Mouse (Mus musculus) ovary, adult 18-20 months (tissue): ENCODE measurements around the gene Whrn.
A peak's percentile ranks its signal among the peaks of the same experiment; 100 is the strongest.

ENCODE experiments used
- DNase-seq: peaks from one replicate; pipeline ENCODE4 v3.0.0; 2022; ENCODE audit warnings: low spot score, mixed read lengths

Gene Whrn

DNA sequence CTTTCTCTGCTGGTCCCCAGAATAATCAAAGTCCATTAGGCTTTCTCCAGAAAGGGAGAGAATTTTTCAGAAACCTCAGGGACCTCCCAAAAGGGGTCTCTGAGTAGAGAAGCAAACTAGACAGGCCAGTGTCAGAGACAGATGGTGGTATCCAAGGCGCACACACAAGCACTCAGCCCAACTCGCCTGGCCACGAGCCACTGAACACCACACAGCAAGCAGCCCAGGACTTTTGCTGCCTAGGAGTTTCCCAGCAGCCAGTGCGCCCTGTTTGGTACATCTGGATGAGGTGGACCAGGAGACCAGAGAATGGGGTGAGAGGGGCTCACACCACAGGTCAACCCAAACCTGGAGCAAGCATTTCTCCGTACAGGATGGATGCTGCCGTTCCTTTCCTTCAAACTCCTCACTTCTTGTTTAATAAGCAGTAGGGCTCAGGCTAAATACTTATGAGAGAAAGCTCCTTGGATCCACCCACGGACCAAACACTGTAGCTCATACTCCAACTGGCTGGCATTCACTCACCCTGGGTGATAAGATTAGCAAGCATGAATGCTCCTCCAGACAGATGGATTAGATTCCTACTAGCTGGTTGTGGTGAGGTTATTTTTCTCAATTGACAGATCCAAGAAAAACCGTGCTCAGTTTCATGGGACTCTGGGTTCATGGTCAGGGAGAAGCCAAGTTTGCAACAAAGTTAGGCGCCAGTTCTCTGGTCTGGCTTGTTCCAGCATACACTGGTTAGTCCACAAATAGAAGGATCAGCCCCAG, 2.3 kb downstream of the Whrn start:
- DNase-seq = peak; percentile 24

DNA sequence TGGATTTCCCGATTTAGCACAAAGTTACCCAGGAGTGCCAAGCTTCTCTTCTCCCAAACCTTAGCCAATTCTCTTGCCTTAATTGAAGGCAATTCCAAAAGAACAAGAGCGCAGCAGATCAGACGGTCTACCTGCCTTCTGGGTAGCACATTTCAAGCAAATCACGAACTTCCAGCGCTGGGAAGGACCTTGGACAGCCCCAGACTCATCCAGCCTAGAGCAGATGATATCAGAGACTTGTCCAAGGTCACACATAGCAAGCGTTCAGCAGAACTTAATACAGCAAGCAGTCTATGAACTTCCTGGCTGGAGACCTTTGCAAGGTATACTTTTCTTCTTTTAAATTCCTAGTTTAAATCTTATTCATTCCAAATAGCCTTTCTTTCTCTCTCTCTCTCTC, 4.3 kb downstream of the Whrn start:
- peak; percentile 12 for DNase-seq

DNA sequence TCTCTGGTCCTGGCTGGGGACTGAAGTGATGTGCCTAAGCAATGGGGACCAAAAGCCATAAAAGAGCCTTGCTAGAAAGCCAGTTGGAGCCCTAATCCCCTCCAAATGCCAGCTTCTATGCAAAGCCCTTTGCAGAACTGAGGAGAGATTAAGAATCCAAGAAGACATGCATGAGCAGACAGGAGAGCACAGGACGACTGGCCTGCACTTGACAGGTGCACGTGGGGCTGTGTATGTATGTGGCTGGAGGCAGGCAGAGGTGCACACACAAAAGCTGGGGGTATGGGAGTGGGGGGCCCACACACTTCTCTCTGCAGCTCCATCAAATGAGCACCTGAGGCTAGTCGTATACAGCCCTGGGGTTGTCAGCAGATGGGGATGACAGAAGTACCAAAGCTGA, 5.6 kb downstream of the Whrn start:
- DNase-seq = no peak

DNA sequence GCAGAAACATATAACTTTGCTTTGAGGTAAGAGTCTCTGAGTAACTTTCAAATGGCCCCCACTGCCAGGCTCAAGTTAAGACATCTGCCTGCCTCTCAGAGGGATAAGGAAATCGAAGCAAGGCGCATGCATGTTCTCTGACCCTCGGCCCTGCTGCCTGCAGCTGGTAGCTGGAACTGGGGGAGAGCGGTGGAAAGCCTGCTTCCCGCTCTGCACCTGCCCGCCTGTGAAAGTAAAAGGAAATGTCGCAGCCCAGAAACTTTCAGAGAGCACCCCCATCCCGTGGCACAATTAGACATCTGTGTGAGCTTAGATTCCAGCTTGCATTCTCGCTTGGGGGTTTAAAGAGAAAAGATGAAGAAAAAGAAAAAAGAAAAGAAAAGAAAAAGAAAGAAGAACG, 6.1 kb downstream of the Whrn start:
- no peak for DNase-seq

DNA sequence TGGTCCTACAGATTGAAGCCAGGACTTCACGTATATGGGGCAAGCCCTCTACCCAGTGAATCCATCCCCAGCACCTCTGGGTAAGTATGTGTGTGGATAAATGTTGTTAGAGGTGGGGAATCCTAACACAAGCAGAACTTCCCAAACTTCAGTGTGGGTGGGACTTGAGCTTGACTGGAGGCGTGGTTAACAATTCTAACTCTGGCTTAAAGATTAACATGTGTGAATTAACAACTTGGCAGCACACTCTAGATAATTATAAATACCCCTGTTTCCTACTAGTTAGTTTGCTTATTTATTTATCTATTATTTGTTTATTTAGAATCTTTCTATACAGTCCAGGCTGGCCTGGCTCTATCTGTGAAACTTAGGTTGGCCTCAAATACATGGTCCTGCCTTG, 7.9 kb downstream of the Whrn start:
- DNase-seq = no peak

DNA sequence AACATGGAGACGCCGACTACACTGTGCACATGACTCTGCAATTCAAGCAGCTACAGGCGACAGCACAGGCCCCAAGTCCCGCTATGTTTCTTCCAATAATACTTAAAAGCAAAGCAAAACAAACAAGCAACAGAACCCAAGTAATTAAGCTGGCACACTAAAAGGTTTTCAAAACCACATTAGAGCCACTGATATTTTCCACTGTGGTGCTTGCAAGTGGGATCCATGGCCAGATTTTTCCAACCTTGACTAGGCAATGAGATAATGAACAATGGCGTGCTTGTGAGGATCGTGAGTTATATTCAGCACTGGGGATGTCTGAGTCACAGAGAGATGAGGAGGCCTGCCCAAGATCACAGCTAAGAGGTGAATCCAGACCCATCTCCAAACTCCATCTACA, 8.5 kb downstream of the Whrn start:
- DNase-seq = no peak

DNA sequence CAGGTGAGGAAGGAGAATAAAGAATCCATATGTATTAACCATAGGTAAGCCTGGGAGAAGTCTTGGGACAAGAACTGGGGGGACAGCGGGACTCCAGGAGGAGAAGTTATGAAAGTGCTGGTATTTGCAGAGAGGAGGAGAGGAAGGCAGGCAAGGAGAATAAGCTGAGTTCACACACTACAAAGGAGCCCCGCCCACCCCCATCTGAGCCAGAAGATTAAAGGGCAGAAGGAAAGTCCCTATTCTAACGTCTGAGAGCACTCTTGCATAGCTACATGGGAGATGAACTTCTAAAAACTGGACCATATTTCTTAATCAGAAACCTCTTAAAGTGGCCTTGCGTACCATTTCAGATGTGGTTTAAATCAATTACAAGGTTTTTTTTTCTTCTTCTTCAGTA, 9.3 kb downstream of the Whrn start:
- DNase-seq = no peak

DNA sequence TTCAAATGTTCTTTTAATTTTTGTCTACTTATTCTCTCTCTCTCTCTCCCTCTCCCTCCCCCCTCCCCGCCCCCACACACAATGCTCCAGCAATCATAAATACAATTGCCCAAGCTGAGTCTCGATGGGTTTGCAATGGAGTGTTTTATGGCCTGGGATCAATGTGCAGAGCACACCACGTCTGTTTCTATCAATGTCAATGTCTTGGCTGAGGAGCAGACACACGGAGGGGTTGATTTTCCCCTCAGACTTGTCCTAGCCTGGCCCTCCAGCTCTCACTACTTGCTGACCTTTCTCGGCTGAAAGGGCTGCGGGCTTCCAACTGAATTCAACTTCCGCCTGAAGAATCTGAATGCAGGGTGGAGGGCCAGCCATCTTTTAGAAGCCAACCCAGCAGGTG, 12.1 kb downstream of the Whrn start:
- no peak for DNase-seq

DNA sequence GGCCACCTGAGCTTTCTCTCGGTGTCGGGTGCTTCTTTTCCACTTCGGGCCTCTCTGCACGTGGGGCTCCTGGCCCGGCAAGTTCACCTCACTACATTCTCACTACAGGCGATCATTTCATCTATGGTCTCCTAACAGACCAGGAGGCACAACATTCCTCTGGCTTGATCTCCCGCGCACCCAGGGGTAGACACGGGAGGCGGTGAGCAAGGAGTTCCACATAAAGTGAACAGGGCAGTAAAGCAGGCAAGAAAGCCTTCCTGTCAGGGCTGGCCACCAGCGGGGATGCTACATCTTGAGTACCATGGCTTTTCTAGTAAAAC, 15.0 kb downstream of the Whrn start:
- no peak for DNase-seq

DNA sequence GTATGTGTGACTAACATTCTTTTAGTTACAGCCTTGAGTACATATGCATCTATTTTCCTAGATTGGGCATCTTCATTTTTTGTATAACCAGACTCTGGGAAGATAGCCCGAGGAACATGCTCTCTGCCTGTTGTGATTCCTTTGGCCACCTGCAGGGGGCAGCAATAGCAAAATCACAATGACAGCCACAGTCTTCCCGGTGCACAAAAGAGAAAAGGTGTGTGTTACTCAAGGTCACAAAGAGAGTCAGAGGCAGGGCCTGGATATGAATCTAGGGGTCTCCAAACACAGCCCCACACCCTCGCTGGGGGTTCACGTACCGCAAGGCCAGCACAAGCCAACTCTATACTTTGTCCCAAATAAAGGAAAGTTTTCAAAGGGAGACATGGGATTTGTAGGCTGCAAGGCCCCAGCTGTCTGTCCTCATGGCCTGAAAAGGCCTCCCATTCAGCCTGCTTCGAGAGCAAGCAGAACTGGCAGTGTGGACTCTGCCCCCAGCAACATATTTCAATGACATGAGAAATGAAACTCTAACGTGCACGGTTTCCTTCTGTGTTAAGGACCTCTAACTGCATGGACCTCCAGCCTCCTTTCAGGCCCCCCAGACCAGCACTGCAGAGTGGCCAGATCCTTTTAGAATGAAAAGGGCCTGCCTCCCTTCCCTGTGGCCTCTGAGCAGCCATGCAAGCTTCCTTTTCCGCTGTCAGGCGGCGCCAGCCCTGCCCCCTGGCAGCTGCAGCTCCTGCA, 15.5 kb downstream of the Whrn start:
- no peak for DNase-seq

DNA sequence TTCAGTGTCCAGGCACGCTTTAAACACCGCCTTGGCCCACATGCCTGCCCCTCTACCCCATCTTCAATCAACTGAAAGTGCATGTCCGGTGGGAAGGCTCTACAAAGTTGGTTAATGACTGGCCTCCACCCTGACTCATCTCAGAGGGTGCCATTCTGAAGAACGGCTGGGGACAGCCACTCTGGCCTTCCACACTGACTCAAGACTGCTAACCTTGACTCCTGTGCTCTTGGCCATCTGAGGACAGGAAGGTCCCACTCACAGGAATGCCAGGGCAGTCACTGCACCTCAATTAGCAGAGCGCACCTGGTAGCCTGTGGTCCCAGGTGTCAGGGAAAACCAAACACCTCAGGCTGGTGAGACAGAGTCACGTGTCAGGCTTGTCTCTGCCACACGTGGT, 17.8 kb downstream of the Whrn start:
- no peak for DNase-seq

DNA sequence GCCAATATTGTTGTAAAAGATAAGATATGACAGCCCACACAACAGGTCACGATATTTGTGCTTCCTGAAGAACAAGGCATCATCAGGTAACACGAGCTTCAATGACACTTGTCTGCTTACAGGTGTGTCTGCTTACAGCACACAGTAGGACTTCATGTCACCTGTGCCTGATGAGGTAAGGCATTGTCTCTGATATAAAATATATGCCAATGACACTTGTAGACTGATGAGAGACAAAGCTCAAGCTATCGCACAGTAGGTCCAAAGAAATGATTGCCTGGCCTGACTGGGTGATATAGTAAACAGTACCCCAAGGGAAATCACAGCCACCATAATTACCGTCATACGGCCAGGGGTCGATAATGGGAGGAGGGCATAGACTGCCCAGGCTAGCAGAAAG, 18.9 kb downstream of the Whrn start:
- no peak for DNase-seq

DNA sequence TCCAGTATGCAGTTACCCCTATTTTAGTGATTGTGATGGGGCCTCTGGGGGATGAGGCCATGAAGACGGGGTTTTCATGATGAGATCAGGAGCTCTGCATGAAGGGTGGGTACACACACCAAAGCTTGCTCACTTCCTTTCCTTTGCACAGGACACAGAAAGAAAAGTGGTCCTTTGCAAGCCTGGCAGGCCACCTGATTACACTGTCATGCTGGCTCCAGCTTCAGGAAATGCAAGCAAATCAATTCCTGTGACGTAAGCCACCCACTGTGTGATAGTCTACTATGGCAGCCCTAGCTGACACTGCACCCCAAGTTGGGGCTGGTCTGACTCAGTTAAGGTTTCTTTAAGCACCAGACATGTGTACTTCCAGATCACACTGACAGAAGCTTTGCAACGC, 20.6 kb downstream of the Whrn start:
- DNase-seq = no peak

DNA sequence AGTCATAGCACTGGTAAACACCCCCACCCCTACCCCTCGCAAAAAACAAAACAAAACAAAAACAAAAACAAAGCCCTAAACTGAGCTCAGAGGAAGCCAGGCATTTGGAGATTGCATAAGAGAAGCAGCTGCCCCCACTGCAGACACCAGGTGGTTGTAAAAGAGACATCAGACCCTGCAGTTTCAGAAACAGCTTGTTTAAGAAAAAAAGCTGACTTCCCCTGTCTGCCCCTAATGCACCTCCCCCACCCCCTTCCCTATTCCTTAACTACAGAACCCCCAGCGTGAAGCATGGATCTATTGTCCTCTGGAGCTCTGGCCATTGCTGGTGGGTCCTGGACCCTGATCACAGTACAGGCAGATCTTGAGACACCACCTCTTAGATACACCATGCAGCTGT, 21.4 kb downstream of the Whrn start:
- DNase-seq = no peak

DNA sequence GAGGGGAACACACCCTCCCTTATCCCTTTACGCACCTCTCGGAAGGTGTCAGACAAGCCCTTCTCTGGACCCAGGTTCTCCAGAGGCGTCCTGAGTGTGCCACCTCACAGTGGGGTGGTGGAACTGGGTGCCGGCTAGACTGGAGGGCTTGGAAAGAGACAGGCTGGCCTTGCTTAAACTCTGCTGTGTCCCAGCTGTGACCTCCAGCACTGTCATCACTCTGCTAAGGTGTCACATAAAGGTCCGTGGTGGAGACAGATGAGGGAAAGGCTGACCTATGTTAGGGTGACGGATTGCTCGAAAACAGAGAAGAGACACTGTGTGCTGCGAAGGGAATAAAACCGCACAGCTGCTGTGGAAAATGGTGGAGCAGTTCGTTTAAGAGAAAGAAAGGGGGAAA, 28.5 kb downstream of the Whrn start:
- no peak for DNase-seq

DNA sequence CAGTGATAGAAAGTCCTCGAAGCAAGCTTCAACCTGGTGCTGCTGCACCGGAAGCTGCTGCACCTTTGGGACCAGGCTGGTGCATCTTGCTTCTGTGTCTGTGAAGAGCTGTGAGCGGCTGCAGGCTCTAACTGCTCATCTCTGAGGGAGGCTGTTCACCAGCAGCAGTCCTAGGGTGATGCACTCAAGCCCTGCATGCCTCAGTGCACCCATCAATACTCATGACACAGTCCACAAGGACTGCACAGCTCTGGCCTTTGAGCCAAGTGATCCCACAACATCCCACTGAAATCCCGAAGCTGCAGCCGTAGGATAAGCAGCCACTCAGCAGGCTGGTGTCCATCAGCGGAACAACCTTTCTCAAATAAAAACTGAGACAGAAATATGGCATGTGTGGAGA, 29.6 kb downstream of the Whrn start:
- DNase-seq = no peak

DNA sequence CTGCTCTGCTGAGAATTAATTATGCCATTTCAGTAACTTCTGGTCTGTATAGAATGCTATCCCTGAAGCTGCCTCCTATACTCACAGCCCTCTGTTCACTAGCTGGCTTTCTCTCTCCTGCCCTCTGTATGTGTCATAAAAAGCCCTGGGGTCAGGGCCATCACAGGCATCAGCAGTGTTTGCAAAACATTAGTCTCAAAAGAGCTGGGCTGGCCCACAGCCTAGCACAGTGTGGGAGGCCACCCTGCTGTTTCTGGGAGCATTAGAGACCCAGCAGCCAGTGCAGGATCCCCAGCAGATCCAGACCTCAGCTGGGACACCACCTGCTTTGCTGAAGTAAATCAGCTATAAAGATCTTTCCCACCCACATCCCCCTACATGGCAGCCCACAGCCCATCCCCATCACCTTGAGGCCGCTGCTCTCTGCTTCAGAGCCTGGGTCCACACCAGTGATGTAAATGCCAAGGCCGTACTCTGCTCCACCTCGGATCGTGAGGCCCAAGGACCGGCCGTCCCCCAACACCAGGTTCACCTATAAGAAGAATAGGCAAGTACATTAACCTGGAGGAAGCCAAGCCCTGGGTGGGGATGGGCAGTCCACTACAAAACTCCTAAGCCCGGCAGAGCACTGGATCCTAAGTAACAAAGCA, 34.8 kb downstream of the Whrn start:
- peak; percentile 61 for DNase-seq

DNA sequence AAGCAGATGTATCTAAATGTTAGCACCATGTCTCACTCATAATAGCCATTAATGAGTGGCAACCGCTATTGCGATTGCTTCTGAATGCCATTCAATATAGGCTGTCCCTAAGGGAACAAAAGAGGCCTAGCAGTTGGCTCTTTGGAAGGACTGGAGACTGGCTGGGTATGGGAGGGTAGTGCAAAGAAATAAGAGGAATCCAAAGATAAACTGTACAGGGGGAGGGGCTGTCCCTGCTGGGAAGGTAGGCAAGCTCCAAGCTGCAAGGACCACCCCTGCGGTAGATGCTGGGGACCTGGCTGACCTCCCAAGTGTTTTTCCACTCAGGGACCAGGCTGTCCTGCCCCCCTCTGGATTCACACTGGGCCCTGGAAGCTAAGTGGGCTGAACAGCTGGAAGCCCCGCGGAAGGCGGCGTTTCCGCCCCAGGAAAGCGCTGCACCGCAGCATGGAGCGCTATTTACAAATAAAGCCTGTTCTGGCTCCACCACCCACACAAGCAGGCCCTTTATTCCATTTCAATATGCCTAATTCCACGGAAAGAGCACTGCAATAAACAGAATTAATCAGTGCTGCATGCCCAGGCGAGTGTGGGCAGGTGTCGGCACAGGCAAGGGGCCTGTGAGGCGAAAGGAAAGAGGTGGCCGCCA, 36.5 kb downstream of the Whrn start:
- DNase-seq = no peak

DNA sequence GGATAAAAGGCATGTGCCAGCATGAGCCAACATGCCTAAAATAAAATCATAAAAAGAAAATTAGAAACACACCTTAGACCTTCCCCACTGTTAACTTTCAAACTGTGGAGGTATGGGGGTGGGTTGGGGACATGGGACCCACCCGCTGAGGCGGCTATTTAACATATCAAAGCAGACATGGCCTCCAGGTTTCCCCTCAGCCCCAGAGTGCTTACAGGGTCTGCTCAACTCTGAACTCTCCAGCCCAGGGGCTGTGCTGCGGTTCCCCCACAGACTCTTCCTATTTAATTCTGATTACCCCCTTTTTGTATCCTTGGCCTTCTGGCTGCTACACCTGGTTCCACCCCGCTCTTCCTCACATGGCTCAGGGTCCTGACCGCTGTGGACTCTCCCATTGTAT, 39.2 kb downstream of the Whrn start:
- DNase-seq = no peak

DNA sequence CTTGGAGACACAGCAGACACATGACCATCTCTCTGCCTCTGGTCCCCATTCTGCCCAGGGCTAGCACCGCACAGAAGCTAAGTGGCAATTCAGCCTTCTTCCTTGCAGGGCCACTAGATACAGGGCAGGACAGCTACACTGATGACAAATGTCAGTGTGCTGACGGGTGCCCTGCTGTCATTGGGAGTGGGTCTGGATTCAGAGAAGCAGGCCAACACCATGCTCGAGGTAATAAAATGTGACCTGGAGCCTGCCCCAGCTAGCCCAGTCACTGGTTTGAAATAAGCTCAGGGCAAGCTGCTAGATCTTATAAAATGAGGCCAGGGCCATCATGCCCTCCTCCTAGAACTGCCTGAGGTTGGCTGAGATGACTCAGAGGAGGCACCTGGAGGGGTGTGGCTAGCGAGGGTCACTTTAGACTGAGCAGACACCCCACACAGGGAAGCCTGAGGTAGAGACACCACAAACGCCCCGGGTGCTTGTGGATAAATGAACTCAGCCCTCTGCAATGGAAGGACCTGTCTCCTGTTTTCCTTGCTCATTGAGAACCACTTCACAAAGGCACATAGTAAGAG, 41.8 kb downstream of the Whrn start:
- no peak for DNase-seq

DNA sequence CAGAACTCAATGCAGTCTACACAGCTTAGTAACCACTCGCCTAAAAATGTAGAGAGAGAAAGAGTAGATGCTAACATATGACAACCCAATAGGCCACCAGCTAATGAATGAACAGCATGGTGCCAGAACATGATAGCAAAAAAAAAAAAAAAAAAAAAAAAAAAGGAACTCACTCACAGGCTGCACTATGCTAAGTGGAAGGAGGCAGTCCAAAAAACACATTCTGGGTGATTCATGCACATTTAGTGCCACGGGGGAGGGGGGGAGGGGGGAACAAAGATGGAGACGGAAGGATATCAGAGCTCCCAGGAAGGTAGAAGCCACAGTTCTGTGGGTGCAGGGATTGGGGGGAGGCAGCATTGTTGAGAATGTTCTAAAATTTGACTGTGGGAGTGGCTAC, 43.2 kb downstream of the Whrn start:
- no peak for DNase-seq

DNA sequence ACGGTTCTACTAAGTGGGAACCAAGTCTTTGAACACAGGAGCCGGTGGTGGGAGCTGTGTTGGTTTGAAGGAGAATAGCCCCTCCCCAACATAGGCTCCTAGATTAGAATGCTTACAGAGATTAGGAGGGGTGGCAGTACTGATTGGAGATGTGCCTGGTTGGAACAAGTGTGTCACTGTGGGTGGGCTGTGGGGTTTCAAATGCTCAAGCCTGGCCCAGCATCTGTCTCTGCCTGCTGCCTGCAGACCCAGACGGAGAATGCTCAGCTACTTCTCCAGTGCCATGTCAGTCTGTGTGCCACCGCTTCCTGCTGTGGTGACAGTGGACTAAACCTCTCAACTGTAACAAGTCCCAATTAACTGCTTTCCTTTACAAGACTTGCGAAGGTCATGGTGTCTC, 45.2 kb downstream of the Whrn start:
- no peak for DNase-seq
